8 mouse cellular contexts compared by ENCODE assay signal in the genomic region with DNA sequence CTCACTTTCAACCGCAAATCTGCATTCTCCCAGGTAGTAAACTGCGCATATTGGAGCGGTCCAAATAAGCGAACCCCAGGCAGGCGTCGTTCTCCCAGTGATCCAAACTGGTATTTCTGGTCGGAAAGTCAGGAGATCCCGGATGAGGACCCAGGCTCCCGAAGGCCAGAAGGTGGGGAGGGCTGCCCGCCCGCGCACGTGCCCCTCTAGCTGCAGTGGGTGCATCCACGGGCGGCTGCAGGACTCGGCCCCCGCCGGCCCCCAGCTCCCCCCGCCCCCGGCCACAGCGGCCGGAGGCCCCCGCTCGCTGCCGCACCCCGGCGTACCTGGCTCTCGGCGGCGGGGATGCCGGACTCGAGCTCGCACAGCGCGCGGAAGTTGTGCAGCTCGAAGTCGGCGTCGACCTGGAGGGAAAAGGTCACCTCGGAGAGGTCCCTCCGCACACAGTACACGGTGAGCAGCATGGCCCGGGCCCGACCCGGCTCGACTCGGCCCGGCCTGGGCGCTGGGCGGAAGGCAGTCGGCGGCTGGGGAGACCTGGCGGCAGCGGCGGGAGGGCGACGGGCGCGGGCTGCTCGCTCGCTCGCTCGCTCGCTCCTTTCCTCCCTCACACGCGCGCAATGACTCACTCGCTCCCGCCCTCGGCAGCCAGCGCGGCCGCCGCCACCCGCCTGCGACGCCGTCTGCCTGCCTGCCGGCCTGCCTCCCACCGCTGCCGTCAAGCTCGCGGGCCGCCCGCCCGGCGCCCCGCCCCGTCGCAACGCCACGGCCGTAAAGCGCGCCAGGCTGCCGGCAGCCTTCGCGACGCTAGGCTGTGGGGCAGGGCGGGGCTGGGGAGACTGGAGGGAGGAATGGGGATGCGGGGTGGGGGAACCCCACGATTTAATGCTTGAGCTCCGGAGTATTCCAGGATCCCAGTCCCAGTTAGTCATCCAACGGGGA. TPM values are rescaled to one million over a fixed set of nuclear protein-coding genes. Genes with fewer than 3 reads are reported as not detected.
DNase-seq lines count a peak whose midpoint lies in the region; ATAC-seq lines count a peak whose summit lies in the region.

A gene (minus strand): TSS at position 689 of the 942 bp plus-strand sequence.

- peak within 1 kb of the TSS; percentile 98 for H3K27ac ChIP-seq in heart, embryonic 13.5 days (replicated peaks)
- H3K27ac ChIP-seq in liver, embryonic 13.5 days = peak within 1 kb of the TSS; percentile 97
- H3K27ac ChIP-seq in stomach, embryonic 16.5 days (ENCODE audit: low read length) = peak within 1 kb of the TSS; percentile 98

- peak; percentile 95 for DNase-seq in CD4-positive helper T cell, adult 2 months (ENCODE audit: low read depth, low spot score)
- DNase-seq in brain, embryonic 18.5 days (ENCODE audit: low read depth, low spot score) = peak; percentile 77
- DNase-seq in kidney, postnatal 14 days = peak; percentile 96
- DNase-seq in liver, embryonic 13.5 days = peak; percentile 87
- peak; percentile 87 for DNase-seq in neural tube, embryonic 10.5 days (ENCODE audit: extremely low spot score, low spot score)

- H3K4me2 ChIP-seq in heart, embryonic 13.5 days = peak within 1 kb of the TSS; percentile 87
- H3K4me2 ChIP-seq in liver, embryonic 13.5 days = peak within 1 kb of the TSS; percentile 92
- peak within 1 kb of the TSS; percentile 67 for H3K4me2 ChIP-seq in stomach, embryonic 16.5 days (ENCODE audit: low read depth, low read length)

- H3K9me3 ChIP-seq in heart, embryonic 13.5 days = no peaks in the 10 kb centered on the region
- H3K9me3 ChIP-seq in liver, embryonic 13.5 days (replicated peaks) = peaks cover 4% of the 10 kb centered on the region; the same call in 1 of the 2 replicates
- H3K9me3 ChIP-seq in stomach, embryonic 16.5 days (replicated peaks; ENCODE audit: control insufficient read depth, low read length) = no peaks in the 10 kb centered on the region

- H3K27me3 ChIP-seq in heart, embryonic 13.5 days (replicated peaks) = no peaks in the 10 kb centered on the region
- H3K27me3 ChIP-seq in liver, embryonic 13.5 days = no peaks in the 10 kb centered on the region
- H3K27me3 ChIP-seq in stomach, embryonic 16.5 days (ENCODE audit: control insufficient read depth, insufficient read depth, low read length) = no peaks in the 10 kb centered on the region

- ATAC-seq in erythroid progenitor cell, adult 5-6 weeks (replicated peaks; ENCODE audit: low FRiP score, poor library complexity, severe bottlenecking) = peak; percentile 89
- peak; percentile 67 for ATAC-seq in heart, embryonic 13.5 days (ENCODE audit: extremely low read depth, insufficient number of reproducible peaks, low FRiP score, low TSS enrichment)
- ATAC-seq in liver, embryonic 13.5 days (ENCODE audit: low read depth) = peak; percentile 84
- ATAC-seq in stomach, embryonic 16.5 days (ENCODE audit: insufficient read depth, low FRiP score) = peak; percentile 91

- peaks cover 11% of the 10 kb centered on the region for H3K36me3 ChIP-seq in heart, embryonic 13.5 days
- H3K36me3 ChIP-seq in liver, embryonic 13.5 days = peaks cover 27% of the 10 kb centered on the region
- peaks cover 8% of the 10 kb centered on the region; the same call in 1 of the 2 replicates for H3K36me3 ChIP-seq in stomach, embryonic 16.5 days (ENCODE audit: control insufficient read depth, insufficient read depth, low read length)

- H3K4me3 ChIP-seq in heart, embryonic 13.5 days = peak within 1 kb of the TSS; percentile 82
- H3K4me3 ChIP-seq in liver, embryonic 13.5 days (replicated peaks) = peak within 1 kb of the TSS; percentile 99
- peak within 1 kb of the TSS; percentile 90 for H3K4me3 ChIP-seq in stomach, embryonic 16.5 days (replicated peaks; ENCODE audit: low read length)

- peak within 1 kb of the TSS; percentile 99 for H3K9ac ChIP-seq in heart, embryonic 13.5 days
- peak within 1 kb of the TSS; percentile 99 for H3K9ac ChIP-seq in liver, embryonic 13.5 days
- H3K9ac ChIP-seq in stomach, embryonic 16.5 days (ENCODE audit: low read length) = peak within 1 kb of the TSS; percentile 98

- H3K4me1 ChIP-seq in heart, embryonic 13.5 days = peaks cover 46% of the 10 kb centered on the region
- peaks cover 77% of the 10 kb centered on the region for H3K4me1 ChIP-seq in liver, embryonic 13.5 days (replicated peaks)
- H3K4me1 ChIP-seq in stomach, embryonic 16.5 days (ENCODE audit: control insufficient read depth, insufficient read depth, low read length) = peaks cover 32% of the 10 kb centered on the region

- WGBS in heart, embryonic 13.5 days = under 1% methylated on average over 104 of the region's 105 CpGs
- under 1% methylated on average over 81 of the region's 105 CpGs for WGBS in liver, embryonic 13.5 days (ENCODE audit: insufficient replicate concordance)
- WGBS in stomach, embryonic 16.5 days = under 1% methylated on average over 104 of the region's 105 CpGs

RNA-seq across cellular contexts. Expression of the gene that starts here (rescaled TPM):
- total RNA-seq in erythroid progenitor cell, adult 5-6 weeks (2015; ENCODE audit: low replicate concordance) = 22.7 and 29.8 TPM in 2 replicates
- 35.1 and 37.0 TPM in 2 replicates for total RNA-seq in erythroid progenitor cell, adult 5-6 weeks (2017; ENCODE audit: low replicate concordance)
- polyA plus RNA-seq in heart, embryonic 13.5 days (2015; fragmentation: Nextera tagmentation; extraction: Ambion mirVana) = 13.2 and 15.6 TPM in 2 replicates
- 15.0 and 19.1 TPM in 2 replicates for polyA plus RNA-seq in liver, embryonic 13.5 days (2015; fragmentation: Nextera tagmentation; extraction: Ambion mirVana)
- polyA plus RNA-seq in stomach, embryonic 16.5 days (2015; fragmentation: Nextera tagmentation; extraction: Ambion mirVana) = 18.8 and 19.7 TPM in 2 replicates

Comparison
In these comparisons a context has a peak if more than half of its experiments do, and no peak if none do; other contexts are left out.
1. Peak in every context shown above with its lines: DNase-seq, ATAC-seq, H3K4me3 ChIP-seq and H3K27ac ChIP-seq.